ENCODE assay signal across 8 mouse cellular contexts in genomic region chr1:36581260-36581659, GRCm38 (mm10). TPM values are rescaled to one million over a fixed set of nuclear protein-coding genes. Genes with fewer than 3 reads are reported as not detected.
A peak's percentile ranks its signal among the peaks of the same experiment; 100 is the strongest.
DNase-seq lines count a peak whose midpoint lies in the region; ATAC-seq and TF ChIP-seq lines count a peak whose summit lies in the region.
"Had no signal": no experiment of that assay in that cellular context is flagged by ENCODE, and none has a peak within 500 bp of the region (broad histone marks: within the 10 kb centered on the region; RNA-seq: fewer than 3 reads in every experiment).

No protein-coding gene starts in this region.

- no peak for TF ChIP-seq CTCF in small intestine, adult 2 months (IDR thresholded peaks at IDR 0.05; ENCODE audit: extremely low read depth, insufficient read length, insufficient replicate concordance, low read depth, low read length)

- no peak overlapping the region for H3K4me3 ChIP-seq in lung, embryonic 15.5 days
- no peak overlapping the region for H3K4me3 ChIP-seq in forebrain, embryonic 13.5 days
- no peak overlapping the region for H3K4me3 ChIP-seq in intestine, embryonic 15.5 days (replicated peaks)
- H3K4me3 ChIP-seq in small intestine, adult 2 months (ENCODE audit: low read depth, low read length), result no peak overlapping the region

- peak overlapping the region; percentile 92 for H3K27ac ChIP-seq in lung, embryonic 15.5 days
- peak overlapping the region; percentile 87 for H3K27ac ChIP-seq in forebrain, embryonic 13.5 days
- H3K27ac ChIP-seq in intestine, embryonic 15.5 days, result peak overlapping the region; percentile 90
- peak overlapping the region; percentile 48; the same call in 1 of the 2 replicates for H3K27ac ChIP-seq in small intestine, adult 2 months (ENCODE audit: insufficient read depth, low read depth, low read length)

- 77% methylated on average over 5 of the region's 5 CpGs for WGBS in lung, embryonic 15.5 days
- 19% methylated on average over 5 of the region's 5 CpGs for WGBS in forebrain, embryonic 13.5 days
- WGBS in intestine, embryonic 15.5 days, result 81% methylated on average over 5 of the region's 5 CpGs
- 74% methylated on average over 5 of the region's 5 CpGs for WGBS in small intestine, adult 2 months

- no peaks in the 10 kb centered on the region for H3K36me3 ChIP-seq in lung, embryonic 15.5 days
- no peaks in the 10 kb centered on the region for H3K36me3 ChIP-seq in forebrain, embryonic 13.5 days (ENCODE audit: poor library complexity, severe bottlenecking)
- no peaks in the 10 kb centered on the region for H3K36me3 ChIP-seq in intestine, embryonic 15.5 days
- no peaks in the 10 kb centered on the region for H3K36me3 ChIP-seq in small intestine, adult 2 months (ENCODE audit: control insufficient read depth, insufficient read depth, low read length)

- H3K9me3 ChIP-seq in lung, embryonic 15.5 days, result no peaks in the 10 kb centered on the region
- no peaks in the 10 kb centered on the region for H3K9me3 ChIP-seq in forebrain, embryonic 13.5 days (replicated peaks)
- no peaks in the 10 kb centered on the region for H3K9me3 ChIP-seq in intestine, embryonic 15.5 days

- no peak overlapping the region for H3K9ac ChIP-seq in lung, embryonic 15.5 days
- no peak overlapping the region for H3K9ac ChIP-seq in forebrain, embryonic 13.5 days
- H3K9ac ChIP-seq in intestine, embryonic 15.5 days, result no peak overlapping the region

- ATAC-seq in lung, embryonic 15.5 days (ENCODE audit: borderline replicate concordance, extremely low read depth, low FRiP score, low TSS enrichment), result no peak
- no peak for ATAC-seq in forebrain, embryonic 13.5 days
- ATAC-seq in intestine, embryonic 15.5 days, result no peak

- no peak overlapping the region for H3K4me2 ChIP-seq in lung, embryonic 15.5 days
- no peak overlapping the region for H3K4me2 ChIP-seq in forebrain, embryonic 13.5 days
- H3K4me2 ChIP-seq in intestine, embryonic 15.5 days (replicated peaks), result peak overlapping the region; percentile 61; the same call in 1 of the 2 replicates

- no peaks in the 10 kb centered on the region for H3K27me3 ChIP-seq in lung, embryonic 15.5 days
- H3K27me3 ChIP-seq in forebrain, embryonic 13.5 days, result peaks cover 80% of the 10 kb centered on the region
- no peaks in the 10 kb centered on the region for H3K27me3 ChIP-seq in intestine, embryonic 15.5 days (replicated peaks)
- no peaks in the 10 kb centered on the region for H3K27me3 ChIP-seq in small intestine, adult 2 months (ENCODE audit: control insufficient read depth, insufficient read depth, low read length)

- DNase-seq in lung, postnatal 25 days (ENCODE audit: low spot score), result no peak
- no peak for DNase-seq in retina, postnatal 1 day
- DNase-seq in thymus, adult 18-20 months, result no peak
- DNase-seq: gastrocnemius, postnatal 14 days had no signal

- peaks cover 37% of the 10 kb centered on the region for H3K4me1 ChIP-seq in lung, embryonic 15.5 days
- H3K4me1 ChIP-seq in forebrain, embryonic 13.5 days, result peaks cover 23% of the 10 kb centered on the region
- H3K4me1 ChIP-seq in intestine, embryonic 15.5 days (replicated peaks), result peaks cover 36% of the 10 kb centered on the region
- H3K4me1 ChIP-seq in small intestine, adult 2 months (ENCODE audit: control insufficient read depth, insufficient read depth, insufficient read length, low read length), result peaks cover 34% of the 10 kb centered on the region

- no peak for TF ChIP-seq POLR2A in small intestine, adult 2 months (IDR thresholded peaks at IDR 0.05; ENCODE audit: low read depth, low read length)

RNA-seq across cellular contexts. Expression of gene Sema4c, which starts 23.1 kb away (rescaled TPM):
- polyA plus RNA-seq in lung, embryonic 15.5 days (2015; fragmentation: Nextera tagmentation; extraction: Ambion mirVana), result 19.3 and 19.9 TPM in 2 replicates
- 27.3 and 30.7 TPM in 2 replicates for polyA plus RNA-seq in forebrain, embryonic 13.5 days (2015; fragmentation: Nextera tagmentation; extraction: Ambion mirVana)
- 10.6 and 11.6 TPM in 2 replicates for polyA plus RNA-seq in intestine, embryonic 15.5 days (2015; fragmentation: Nextera tagmentation; extraction: Ambion mirVana)
- polyA plus RNA-seq in small intestine, adult 2 months (2012; rRNA removed), result 3.4 and 6.0 TPM in 2 replicates

RNA-seq across cellular contexts. Expression of gene Ankrd39, which starts 34.0 kb away (rescaled TPM):
- polyA plus RNA-seq in lung, embryonic 15.5 days (2015; fragmentation: Nextera tagmentation; extraction: Ambion mirVana), result 20.3 and 26.0 TPM in 2 replicates
- 16.9 and 18.0 TPM in 2 replicates for polyA plus RNA-seq in forebrain, embryonic 13.5 days (2015; fragmentation: Nextera tagmentation; extraction: Ambion mirVana)
- 21.2 and 23.8 TPM in 2 replicates for polyA plus RNA-seq in intestine, embryonic 15.5 days (2015; fragmentation: Nextera tagmentation; extraction: Ambion mirVana)
- 10.3 and 13.5 TPM in 2 replicates for polyA plus RNA-seq in small intestine, adult 2 months (2012; rRNA removed)

RNA-seq across cellular contexts. Expression of gene Gm42417, which starts 42.0 kb away (rescaled TPM):
- 0.25 TPM in 1 of 2 replicates, not detected in the other for polyA plus RNA-seq in lung, embryonic 15.5 days (2015; fragmentation: Nextera tagmentation; extraction: Ambion mirVana)
- polyA plus RNA-seq in forebrain, embryonic 13.5 days (2015; fragmentation: Nextera tagmentation; extraction: Ambion mirVana), result 0.30 and 0.44 TPM in 2 replicates
- polyA plus RNA-seq in intestine, embryonic 15.5 days (2015; fragmentation: Nextera tagmentation; extraction: Ambion mirVana), result 0.20 TPM in 1 of 2 replicates, not detected in the other
- not detected in 2 replicates for polyA plus RNA-seq in small intestine, adult 2 months (2012; rRNA removed)

RNA-seq across cellular contexts. Expression of gene Ankrd23, which starts 44.6 kb away (rescaled TPM):
- polyA plus RNA-seq in lung, embryonic 15.5 days (2015; fragmentation: Nextera tagmentation; extraction: Ambion mirVana), result 12.4 and 15.9 TPM in 2 replicates
- 11.3 and 12.3 TPM in 2 replicates for polyA plus RNA-seq in forebrain, embryonic 13.5 days (2015; fragmentation: Nextera tagmentation; extraction: Ambion mirVana)
- 12.7 and 14.7 TPM in 2 replicates for polyA plus RNA-seq in intestine, embryonic 15.5 days (2015; fragmentation: Nextera tagmentation; extraction: Ambion mirVana)
- 5.2 and 5.8 TPM in 2 replicates for polyA plus RNA-seq in small intestine, adult 2 months (2012; rRNA removed)
